Mouse (Mus musculus) limb, embryonic 11.5 days (tissue): Measurements from ENCODE around the gene Gna11. TPM values are rescaled to one million over a fixed set of nuclear protein-coding genes. Genes with fewer than 3 reads are reported as not detected.

ENCODE experiments used
- ATAC-seq: fragments of 200-750 bp; cut with Nextera tagmentation; 2 replicates; pipeline ENCODE4 v1.8.0; 2017; ENCODE audit warnings: low read depth; ENCODE audit not compliant: insufficient number of reproducible peaks, low FRiP score, low TSS enrichment
- DNase-seq: peaks from one replicate; pipeline ENCODE4 v3.0.0-alpha.2; 2015; ENCODE audit warnings: low spot score
- H3K27ac ChIP-seq: fragments of 300-500 bp; sonication (generic); replicated peaks from 2 replicates; pipeline ENCODE4 v1.5.1; 2014; ENCODE audit warnings: low read depth, mild to moderate bottlenecking, low read length
- H3K27me3 ChIP-seq: fragments of 300-500 bp; sonication (generic); 2 replicates; pipeline ENCODE4 v1.6.1; 2014; ENCODE audit warnings: mild to moderate bottlenecking, low read length, mixed read lengths; ENCODE audit not compliant: control insufficient read depth, insufficient read depth
- H3K36me3 ChIP-seq: fragments of 300-500 bp; sonication (generic); 2 replicates; pipeline ENCODE4 v1.6.1; 2014; ENCODE audit warnings: mild to moderate bottlenecking, low read length, moderate library complexity, mixed read lengths; ENCODE audit not compliant: control insufficient read depth, insufficient read depth
- H3K4me1 ChIP-seq: fragments of 300-500 bp; sonication (generic); 2 replicates; pipeline ENCODE4 v1.6.1; 2014; ENCODE audit warnings: low read length, mixed read lengths; ENCODE audit not compliant: control insufficient read depth, insufficient read depth
- H3K4me2 ChIP-seq: fragments of 300-500 bp; sonication (generic); 2 replicates; pipeline ENCODE4 v1.6.1; 2014; ENCODE audit warnings: low read depth, mild to moderate bottlenecking, moderate library complexity; ENCODE audit not compliant: severe bottlenecking
- H3K4me3 ChIP-seq: fragments of 300-500 bp; sonication (generic); 2 replicates; pipeline ENCODE4 v1.5.1; 2014; ENCODE audit warnings: low read depth, low read length
- H3K9ac ChIP-seq: fragments of 300-500 bp; sonication (generic); 2 replicates; pipeline ENCODE4 v1.6.1; 2014; ENCODE audit warnings: mild to moderate bottlenecking, low read length
- H3K9me3 ChIP-seq: fragments of 300-500 bp; sonication (generic); 2 replicates; pipeline ENCODE4 v1.6.1; 2016; ENCODE audit warnings: low read length; ENCODE audit not compliant: control insufficient read depth
- WGBS: fragments of 180-500 bp; shearing (Covaris S2); extraction: QIAGEN DNeasy Blood & Tissue Kit; methylation state at CpG from one replicate; pipeline ENCODE4 v1.1.7; 2014; 5-methylcytosine and 5-hydroxymethylcytosine counted together
- polyA plus RNA-seq: library from polyadenylated mRNA; unstranded; fragments of >200 nt; fragmentation: Nextera tagmentation; extraction: Ambion mirVana; gene quantifications from 2 replicates; pipeline ENCODE4 v1.2.1, GENCODE M21; 2014

The Gna11 gene
- polyA plus RNA-seq, 1 experiment from 2014 or later: 82.1 TPM

- no peaks in the 10 kb centered on the region for H3K4me1 ChIP-seq
- no peak overlapping the region for H3K9ac ChIP-seq
- ATAC-seq (no peak), DNase-seq (no peak)
- H3K27ac ChIP-seq: no peak overlapping the region
- H3K9me3 ChIP-seq: no peaks in the 10 kb centered on the region; the same call in 1 of the 2 replicates
- 56% methylated on average over 12 of the region's 13 CpGs for WGBS
- peaks cover 3% of the 10 kb centered on the region; the same call in 1 of the 2 replicates for H3K36me3 ChIP-seq
- 0 out of 2 replicates have a peak, but pooled peaks cover 9% of the 10 kb centered on the region for H3K27me3 ChIP-seq
- no peak overlapping the region for H3K4me2 ChIP-seq
- no peak overlapping the region for H3K4me3 ChIP-seq
These were observed 19.8 kb downstream of the Gna11 start for GRCm38 (mm10) chr10:81525017-81525694.

- DNase-seq: no peak
- Histone ChIP-seq H3K9ac (0 out of 2 replicates have a peak within 1 kb of the TSS, but pooled peaks have one; percentile 27), H3K9me3 (no peaks in the 10 kb centered on the region; the same call in 1 of the 2 replicates), H3K27me3 (0 out of 2 replicates have a peak, but pooled peaks cover 9% of the 10 kb centered on the region), H3K27ac (no peak within 1 kb of the TSS), H3K4me2 (no peak within 1 kb of the TSS), H3K36me3 (no peaks in the 10 kb centered on the region; the same call in 1 of the 2 replicates), H3K4me3 (no peak within 1 kb of the TSS), H3K4me1 (no peaks in the 10 kb centered on the region)
- ATAC-seq: 0 out of 2 replicates have a peak, but pooled peaks have one; percentile 31
- 13% methylated on average over 8 of the region's 9 CpGs for WGBS
These were observed 20.9 kb downstream of the Gna11 start, which contains the start of gene Gna15 for GRCm38 (mm10) chr10:81524051-81524605. Gene Gna15 (minus strand): TSS chr10:81524225.

GRCm38 (mm10) chr10:81523570-81523969 lies 21.4 kb downstream of the Gna11 start:
- Histone ChIP-seq H3K36me3 (no peaks in the 10 kb centered on the region), H3K9ac (0 out of 2 replicates have a peak overlapping the region, but pooled peaks have one; percentile 27), H3K9me3 (no peaks in the 10 kb centered on the region; the same call in 1 of the 2 replicates), H3K4me3 (no peak overlapping the region), H3K4me2 (no peak overlapping the region), H3K27ac (no peak overlapping the region), H3K27me3 (0 out of 2 replicates have a peak, but pooled peaks cover 9% of the 10 kb centered on the region), H3K4me1 (no peaks in the 10 kb centered on the region)
- no peak for DNase-seq
- ATAC-seq: no peak
- 18% methylated on average over 19 of the region's 19 CpGs for WGBS

GRCm38 (mm10) chr10:81523142-81523541 lies 21.8 kb downstream of the Gna11 start:
- no peak overlapping the region for H3K27ac ChIP-seq
- 77% methylated on average over 6 of the region's 6 CpGs for WGBS

GRCm38 (mm10) chr10:81519978-81520365 lies 25.0 kb downstream of the Gna11 start:
- no peak for ATAC-seq
- WGBS: 81% methylated on average over 3 of the region's 3 CpGs
- H3K4me2 ChIP-seq: no peak overlapping the region
- DNase-seq: no peak
- H3K9ac ChIP-seq: no peak overlapping the region
- no peaks in the 10 kb centered on the region; the same call in 1 of the 2 replicates for H3K9me3 ChIP-seq
- no peak overlapping the region for H3K4me3 ChIP-seq
- H3K4me1 ChIP-seq: no peaks in the 10 kb centered on the region
- no peaks in the 10 kb centered on the region for H3K36me3 ChIP-seq
- no peak overlapping the region for H3K27ac ChIP-seq
- 0 out of 2 replicates have a peak, but pooled peaks cover 9% of the 10 kb centered on the region for H3K27me3 ChIP-seq

More at GRCm38 (mm10) chr10:81523142-81523541, 21.8 kb downstream of the Gna11 start:
- Histone ChIP-seq H3K4me2 (no peak overlapping the region), H3K36me3 (no peaks in the 10 kb centered on the region), H3K4me3 (no peak overlapping the region), H3K9ac (no peak overlapping the region), H3K4me1 (no peaks in the 10 kb centered on the region), H3K27me3 (0 out of 2 replicates have a peak, but pooled peaks cover 9% of the 10 kb centered on the region), H3K9me3 (no peaks in the 10 kb centered on the region; the same call in 1 of the 2 replicates)
- DNase-seq (no peak), ATAC-seq (no peak)

- Histone ChIP-seq H3K4me3 (no peak overlapping the region), H3K9ac (no peak overlapping the region), H3K4me2 (no peak overlapping the region), H3K36me3 (no peaks in the 10 kb centered on the region), H3K27ac (no peak overlapping the region), H3K9me3 (no peaks in the 10 kb centered on the region; the same call in 1 of the 2 replicates), H3K4me1 (no peaks in the 10 kb centered on the region), H3K27me3 (0 out of 2 replicates have a peak, but pooled peaks cover 9% of the 10 kb centered on the region)
- 84% methylated on average over 6 of the region's 6 CpGs for WGBS
- no peak for DNase-seq
- no peak for ATAC-seq
These were observed 25.6 kb downstream of the Gna11 start for GRCm38 (mm10) chr10:81519227-81519977.

- H3K9ac ChIP-seq: no peak overlapping the region
- 14% methylated on average over 4 of the region's 4 CpGs for WGBS
- DNase-seq (peak; percentile 84), ATAC-seq (no peak)
- no peaks in the 10 kb centered on the region for H3K9me3 ChIP-seq
- H3K4me1 ChIP-seq: no peaks in the 10 kb centered on the region
- H3K4me2 ChIP-seq: no peak overlapping the region
- H3K27ac ChIP-seq: no peak overlapping the region
- 0 out of 2 replicates have a peak, but pooled peaks cover 2% of the 10 kb centered on the region for H3K27me3 ChIP-seq
- H3K36me3 ChIP-seq: no peaks in the 10 kb centered on the region
- no peak overlapping the region for H3K4me3 ChIP-seq
These were observed 26.4 kb downstream of the Gna11 start for GRCm38 (mm10) chr10:81518546-81518945.

DNA sequence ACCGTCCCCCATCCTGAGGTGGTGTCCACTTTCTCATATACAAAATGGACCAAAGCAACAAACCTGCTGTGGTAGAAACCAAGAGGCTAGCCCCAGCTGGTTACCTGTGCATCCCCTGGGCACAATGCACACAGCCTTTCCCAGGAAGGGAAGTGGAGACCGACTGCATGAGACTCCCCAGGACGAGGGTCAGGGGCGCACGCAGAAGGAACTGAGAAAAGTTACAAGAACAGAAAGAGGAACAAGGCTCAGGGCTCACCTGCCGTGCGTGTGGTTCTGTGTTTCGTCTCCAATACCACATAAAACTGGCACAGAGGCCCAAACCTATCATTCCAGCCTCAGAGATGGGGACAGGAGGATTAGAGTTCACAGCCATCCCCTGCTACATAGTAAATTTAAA lies 27.8 kb downstream of the Gna11 start:
- no peak overlapping the region for H3K4me2 ChIP-seq
- H3K9me3 ChIP-seq: no peaks in the 10 kb centered on the region
- H3K27ac ChIP-seq: no peak overlapping the region
- DNase-seq: no peak
- 65% methylated on average over 8 of the region's 8 CpGs for WGBS
- ATAC-seq: no peak
- H3K4me1 ChIP-seq: no peaks in the 10 kb centered on the region
- H3K36me3 ChIP-seq: no peaks in the 10 kb centered on the region
- H3K27me3 ChIP-seq: no peaks in the 10 kb centered on the region
- H3K9ac ChIP-seq: no peak overlapping the region
- no peak overlapping the region for H3K4me3 ChIP-seq
